Mouse (Mus musculus): Measurements from ENCODE around the gene Yif1a.

- no peak for TF ChIP-seq EP300 (optimal IDR thresholded peaks at IDR 0.05)
- no peak for TF ChIP-seq CTCF (IDR thresholded peaks at IDR 0.05; ENCODE audit: low read depth)
Observed at GRCm38 (mm10) chr19:5060365-5061330, 27.7 kb upstream of the Yif1a start.
